Mouse (Mus musculus): Measurements from ENCODE around the gene Pcbp2. TPM values are rescaled to one million over a fixed set of nuclear protein-coding genes. Genes with fewer than 3 reads are reported as not detected.

The Pcbp2 gene
- total RNA-seq, 2 experiments from 2014 or later = 401 to 459 TPM

GRCm38 (mm10) chr15:102512471-102512870, 42.1 kb downstream of the Pcbp2 start:
- no peak overlapping the region for H3K27ac ChIP-seq
- intact Hi-C loops (cut with DNase I) = no loop called here
- TF ChIP-seq CTCF (IDR thresholded peaks at IDR 0.05) = no peak
- no peak overlapping the region for H3K4me3 ChIP-seq
- no peak for DNase-seq

- intact Hi-C loops (cut with DNase I) = no loop called here
- Histone ChIP-seq H3K4me3 (no peak overlapping the region), H3K27ac (no peak overlapping the region)
- DNase-seq = no peak
- TF ChIP-seq CTCF (IDR thresholded peaks at IDR 0.05) = no peak
These were observed 42.7 kb downstream of the Pcbp2 start for GRCm38 (mm10) chr15:102513004-102513403.

- intact Hi-C loops (cut with DNase I) = loop anchor here (5.0 kb wide), 1 partner anchor 43 kb away; the partner anchor contains the start of gene Pcbp2
- no peak for TF ChIP-seq CTCF (IDR thresholded peaks at IDR 0.05)
- Histone ChIP-seq H3K4me3 (no peak overlapping the region), H3K27ac (no peak overlapping the region)
- DNase-seq = no peak
These were observed 44.9 kb downstream of the Pcbp2 start for GRCm38 (mm10) chr15:102515261-102515660.

- intact Hi-C loops (cut with DNase I) = loop anchor here (5.0 kb wide), 1 partner anchor 43 kb away; the partner anchor contains the start of gene Pcbp2
- no peak for TF ChIP-seq CTCF (IDR thresholded peaks at IDR 0.05)
- peak overlapping the region; percentile 99 for H3K27ac ChIP-seq
- no peak for DNase-seq
- peak overlapping the region; percentile 84 for H3K4me3 ChIP-seq
These were observed 45.5 kb downstream of the Pcbp2 start for GRCm38 (mm10) chr15:102515791-102516190.

GRCm38 (mm10) chr15:102516293-102516692, 46.0 kb downstream of the Pcbp2 start:
- peak overlapping the region; percentile 84 for H3K4me3 ChIP-seq
- TF ChIP-seq CTCF (IDR thresholded peaks at IDR 0.05) = no peak
- intact Hi-C loops (cut with DNase I) = loop anchor here (5.0 kb wide), 1 partner anchor 44 kb away; the partner anchor contains the start of gene Pcbp2
- DNase-seq = no peak
- peak overlapping the region; percentile 99 for H3K27ac ChIP-seq

- intact Hi-C loops (cut with DNase I) = loop anchor here (5.0 kb wide), 1 partner anchor 45 kb away; the partner anchor contains the start of gene Pcbp2
These were observed 46.5 kb downstream of the Pcbp2 start, which contains the start of gene Map3k12 for GRCm38 (mm10) chr15:102516728-102517404. Map3k12 (minus strand) TSS chr15:102517064.

GRCm38 (mm10) chr15:102517631-102517975, 47.3 kb downstream of the Pcbp2 start:
- TF ChIP-seq CTCF (IDR thresholded peaks at IDR 0.05) = no peak

More at GRCm38 (mm10) chr15:102516728-102517404, 46.5 kb downstream of the Pcbp2 start, which contains the start of gene Map3k12:
- peak; percentile 84 for DNase-seq
- Histone ChIP-seq H3K4me3 (peak within 1 kb of the TSS; percentile 84), H3K27ac (peak within 1 kb of the TSS; percentile 99)
- TF ChIP-seq CTCF (IDR thresholded peaks at IDR 0.05) = no peak

GRCm38 (mm10) chr15:102517976-102518858, 47.9 kb downstream of the Pcbp2 start, which contains the start of gene Tarbp2:
Tarbp2 (plus strand) TSS chr15:102518192.
- DNase-seq = peak; percentile 100
- TF ChIP-seq CTCF (IDR thresholded peaks at IDR 0.05) = no peak
- Histone ChIP-seq H3K27ac (peak within 1 kb of the TSS; percentile 99), H3K4me3 (peak within 1 kb of the TSS; percentile 84)
- intact Hi-C loops (cut with DNase I) = loop anchor here (5.0 kb wide), 1 partner anchor 46 kb away; the partner anchor contains the start of gene Pcbp2

More at GRCm38 (mm10) chr15:102517631-102517975, 47.3 kb downstream of the Pcbp2 start:
- intact Hi-C loops (cut with DNase I) = loop anchor here (5.0 kb wide), 1 partner anchor 45 kb away; the partner anchor contains the start of gene Pcbp2
- H3K27ac ChIP-seq = peak overlapping the region; percentile 99
- peak overlapping the region; percentile 84 for H3K4me3 ChIP-seq
- DNase-seq = no peak

GRCm38 (mm10) chr15:102518859-102519201, 48.5 kb downstream of the Pcbp2 start:
- intact Hi-C loops (cut with DNase I) = loop anchor here (5.0 kb wide), 1 partner anchor 47 kb away; the partner anchor contains the start of gene Pcbp2

GRCm38 (mm10) chr15:102519211-102520141, 49.1 kb downstream of the Pcbp2 start:
- no peak for DNase-seq
- intact Hi-C loops (cut with DNase I) = loop anchor here (5.0 kb wide), 1 partner anchor 47 kb away; the partner anchor contains the start of gene Pcbp2
- peak overlapping the region; percentile 99 for H3K27ac ChIP-seq

More at GRCm38 (mm10) chr15:102518859-102519201, 48.5 kb downstream of the Pcbp2 start:
- H3K27ac ChIP-seq = peak overlapping the region; percentile 99
- no peak for DNase-seq
- H3K4me3 ChIP-seq = peak overlapping the region; percentile 84
- no peak for TF ChIP-seq CTCF (IDR thresholded peaks at IDR 0.05)

GRCm38 (mm10) chr15:102520416-102520815, 50.1 kb downstream of the Pcbp2 start:
- intact Hi-C loops (cut with DNase I) = no loop called here
- no peak for DNase-seq
- no peak for TF ChIP-seq CTCF (IDR thresholded peaks at IDR 0.05)
- Histone ChIP-seq H3K27ac (0 out of 2 replicates have a peak overlapping the region, but pooled peaks have one; percentile 24), H3K4me3 (no peak overlapping the region)

More at GRCm38 (mm10) chr15:102519211-102520141, 49.1 kb downstream of the Pcbp2 start:
- no peak for TF ChIP-seq CTCF (IDR thresholded peaks at IDR 0.05)
- H3K4me3 ChIP-seq = peak overlapping the region; percentile 84
